Mouse (Mus musculus) mouse embryonic stem cell (cell line): ENCODE measurements around the gene Ube2s.

Source experiments
- in situ Hi-C, 2 experiments: fragments of 300-500 bp; cut with MboI; formaldehyde crosslinking; loops; 1 replicate in 1 of 2; 3 replicates in 1 of 2; pipeline ENCODE4 v1.14.3; 2019 to 2020; ENCODE audit warnings: low sequenced_read_pairs in 2 of 2, low pct_unique_long_range_greater_than_20kb in 1 of 2, mixed read lengths in 1 of 2; ENCODE audit not compliant: unreplicated experiment in 1 of 2

Ube2s gene

GRCm38 (mm10) chr7:4783667-4784268 lies 28.6 kb downstream of the Ube2s start:
- in situ Hi-C loops = no loop called here

GRCm38 (mm10) chr7:4782759-4783158 lies 29.6 kb downstream of the Ube2s start, which contains the start of the genes Il11 and Tmem190:
Il11 (minus strand) TSS chr7:4782859.
Tmem190 (plus strand) TSS chr7:4782937.
- in situ Hi-C loops = no loop called here

- in situ Hi-C loops = no loop called here
Measured at GRCm38 (mm10) chr7:4782130-4782529, 30.3 kb downstream of the Ube2s start.

- in situ Hi-C loops = no loop called here
Measured at GRCm38 (mm10) chr7:4779921-4780320, 32.5 kb downstream of the Ube2s start.

- in situ Hi-C loops = no loop called here
Measured at GRCm38 (mm10) chr7:4777851-4778637, 34.3 kb downstream of the Ube2s start.

- in situ Hi-C loops = no loop called here
Measured at GRCm38 (mm10) chr7:4776861-4777830, 35.2 kb downstream of the Ube2s start.

- in situ Hi-C loops = no loop called here
Measured at GRCm38 (mm10) chr7:4776131-4776530, 36.3 kb downstream of the Ube2s start.

GRCm38 (mm10) chr7:4771202-4771601 lies 41.2 kb downstream of the Ube2s start, which contains the start of gene Fam71e2:
Fam71e2 (minus strand) TSS chr7:4771302.
- in situ Hi-C loops = no loop called here

- in situ Hi-C loops = no loop called here
Measured at GRCm38 (mm10) chr7:4764946-4765710, 47.3 kb downstream of the Ube2s start.

GRCm38 (mm10) chr7:4759670-4760069 lies 52.7 kb downstream of the Ube2s start:
- in situ Hi-C loops = no loop called here

- in situ Hi-C loops = no loop called here
Measured at GRCm38 (mm10) chr7:4752821-4753570, 59.4 kb downstream of the Ube2s start, which contains the start of gene Cox6b2. Cox6b2 (minus strand) TSS chr7:4753094.

GRCm38 (mm10) chr7:4751971-4752820 lies 60.2 kb downstream of the Ube2s start:
- in situ Hi-C loops = no loop called here

GRCm38 (mm10) chr7:4749169-4749568 lies 63.2 kb downstream of the Ube2s start:
- in situ Hi-C loops = no loop called here

- in situ Hi-C loops = no loop called here
Measured at GRCm38 (mm10) chr7:4748321-4748720, 64.1 kb downstream of the Ube2s start.

GRCm38 (mm10) chr7:4747156-4747899 lies 65.1 kb downstream of the Ube2s start:
- in situ Hi-C loops = no loop called here
